Mouse (Mus musculus) embryonic facial prominence, embryonic 14.5 days (tissue): Measurements from ENCODE around the gene Tekt4. TPM values are rescaled to one million over a fixed set of nuclear protein-coding genes. Genes with fewer than 3 reads are reported as not detected.

ENCODE experiments used
- ATAC-seq: fragments of 200-750 bp; cut with Nextera tagmentation; 2 replicates; pipeline ENCODE4 v1.8.0; 2017; ENCODE audit warnings: low read depth, moderate number of reproducible peaks, moderate TSS enrichment
- DNase-seq: peaks from one replicate; pipeline ENCODE4 v3.0.0-alpha.2; 2015; ENCODE audit warnings: low spot score
- H3K27ac ChIP-seq: fragments of 300-500 bp; sonication (generic); replicated peaks from 2 replicates; pipeline ENCODE4 v1.5.1; 2014; ENCODE audit warnings: low read depth, mild to moderate bottlenecking, low read length, moderate library complexity
- H3K27me3 ChIP-seq: fragments of 300-500 bp; sonication (generic); replicated peaks from 2 replicates; pipeline ENCODE4 v1.6.1; 2014; ENCODE audit warnings: low read length; ENCODE audit not compliant: control insufficient read depth, insufficient read depth
- H3K36me3 ChIP-seq: fragments of 300-500 bp; sonication (generic); 2 replicates; pipeline ENCODE4 v1.6.1; 2014; ENCODE audit warnings: low read length, mixed read lengths; ENCODE audit not compliant: control insufficient read depth, insufficient read depth
- H3K4me1 ChIP-seq: fragments of 300-500 bp; sonication (generic); 2 replicates; pipeline ENCODE4 v1.6.1; 2014; ENCODE audit warnings: antibody characterized with exemption, low read length; ENCODE audit not compliant: control insufficient read depth, insufficient read depth
- H3K4me2 ChIP-seq: fragments of 300-500 bp; sonication (generic); 2 replicates; pipeline ENCODE4 v1.6.1; 2014; ENCODE audit warnings: low read depth, mild to moderate bottlenecking, low read length, moderate library complexity, mixed read lengths
- H3K4me3 ChIP-seq: fragments of 300-500 bp; sonication (generic); 2 replicates; pipeline ENCODE4 v1.5.1; 2014; ENCODE audit warnings: low read depth, mild to moderate bottlenecking, low read length
- H3K9ac ChIP-seq: fragments of 300-500 bp; sonication (generic); 2 replicates; pipeline ENCODE4 v1.6.1; 2014; ENCODE audit warnings: low read depth, mild to moderate bottlenecking, low read length, moderate library complexity, mixed read lengths
- H3K9me3 ChIP-seq: fragments of 300-500 bp; sonication (generic); 2 replicates; pipeline ENCODE4 v1.6.1; 2016; ENCODE audit warnings: low read length; ENCODE audit not compliant: control insufficient read depth
- WGBS: fragments of 180-500 bp; shearing (Covaris S2); extraction: QIAGEN DNeasy Blood & Tissue Kit; methylation state at CpG from one replicate; pipeline ENCODE4 v1.1.7; 2014; 5-methylcytosine and 5-hydroxymethylcytosine counted together
- polyA plus RNA-seq: library from polyadenylated mRNA; unstranded; fragments of >200 nt; fragmentation: Nextera tagmentation; extraction: Ambion mirVana; gene quantifications from 2 replicates; pipeline ENCODE4 v1.2.1, GENCODE M21; 2014

The Tekt4 gene
- polyA plus RNA-seq, 1 experiment from 2014 or later, result 3.0 TPM

DNA sequence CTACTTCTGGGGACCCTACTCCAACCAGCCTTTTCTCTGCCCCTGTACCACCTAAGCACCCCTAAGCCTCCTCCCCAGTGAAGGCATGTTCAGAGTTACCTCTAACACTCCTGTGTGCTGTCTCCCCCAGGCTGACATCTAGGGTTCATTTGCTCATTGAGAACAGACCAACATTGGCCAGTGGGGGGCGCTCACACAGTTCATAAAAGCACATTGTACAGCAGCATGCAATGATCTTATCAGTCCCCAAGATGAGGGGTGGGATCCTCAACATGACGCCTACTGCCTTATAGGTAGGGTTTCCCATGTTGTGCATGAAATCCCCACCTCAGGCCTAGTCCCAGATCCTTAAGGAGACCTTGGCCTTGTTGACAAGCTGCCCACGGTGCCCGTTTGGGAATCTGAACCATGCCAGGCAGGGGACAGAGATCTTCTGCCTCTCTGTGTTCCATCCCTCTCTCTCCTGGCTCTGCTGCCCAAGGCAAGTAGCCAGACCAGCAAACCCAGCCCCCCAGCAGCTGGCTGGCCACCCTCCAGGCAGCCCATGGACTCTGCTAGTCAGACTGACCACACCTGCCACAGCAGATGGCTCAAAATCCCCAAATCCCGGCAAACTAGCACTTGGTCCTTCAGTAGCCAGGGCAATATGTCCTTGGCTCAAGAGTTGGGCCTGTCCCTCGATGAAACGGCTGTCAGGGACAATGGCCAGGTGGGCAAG is 54.6 kb downstream of the Tekt4 start:
- peak; percentile 67 for DNase-seq
- 49% methylated on average over 7 of the region's 7 CpGs for WGBS
- H3K27ac ChIP-seq, result no peak overlapping the region
- no peaks in the 10 kb centered on the region for H3K9me3 ChIP-seq
- no peaks in the 10 kb centered on the region for H3K36me3 ChIP-seq
- no peak overlapping the region for H3K9ac ChIP-seq
- no peaks in the 10 kb centered on the region for H3K27me3 ChIP-seq
- ATAC-seq, result no peak
- H3K4me3 ChIP-seq, result no peak overlapping the region
- no peak overlapping the region for H3K4me2 ChIP-seq
- H3K4me1 ChIP-seq, result no peaks in the 10 kb centered on the region

DNA sequence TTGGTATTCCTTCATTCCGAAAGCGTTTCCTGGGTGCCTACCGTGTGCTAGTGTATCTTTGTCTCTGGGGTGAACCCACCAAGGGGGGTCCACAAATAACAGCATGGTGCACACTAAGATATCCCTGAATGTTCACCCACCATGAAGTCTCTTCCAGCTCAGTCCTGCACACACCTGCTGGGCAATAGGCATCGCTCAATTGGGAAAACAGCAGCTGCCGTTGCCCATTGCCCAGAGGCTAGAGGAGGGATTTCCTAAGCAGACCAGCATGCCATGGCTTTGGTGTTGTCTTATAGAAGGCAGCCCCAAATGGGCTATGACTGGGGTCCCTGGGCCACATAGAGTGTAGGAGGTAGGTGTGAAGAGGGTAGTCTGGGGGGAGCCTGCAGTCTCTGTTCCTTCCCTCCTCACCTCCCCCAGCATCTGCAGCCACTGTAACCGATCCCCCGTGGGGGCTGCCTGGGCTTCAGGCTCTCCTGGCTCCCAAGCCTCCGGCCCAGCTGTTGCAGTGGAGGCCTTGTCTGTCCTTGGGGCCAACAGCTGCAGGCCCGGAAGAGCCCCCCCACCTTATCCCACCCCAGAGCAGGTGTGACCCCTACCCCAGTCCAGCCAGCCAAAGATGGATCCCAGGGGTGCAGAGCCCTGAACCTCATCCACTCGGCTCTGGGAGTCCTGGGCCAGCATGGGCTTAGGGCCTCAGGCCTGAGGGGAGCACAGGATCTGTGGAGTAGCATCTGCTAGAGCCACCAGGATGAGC is 55.8 kb downstream of the Tekt4 start:
- H3K4me3 ChIP-seq, result no peak overlapping the region
- no peaks in the 10 kb centered on the region for H3K36me3 ChIP-seq
- H3K27ac ChIP-seq, result no peak overlapping the region
- peak; percentile 60 for ATAC-seq
- no peaks in the 10 kb centered on the region for H3K9me3 ChIP-seq
- 70% methylated on average over 10 of the region's 10 CpGs for WGBS
- H3K9ac ChIP-seq, result no peak overlapping the region
- H3K4me1 ChIP-seq, result no peaks in the 10 kb centered on the region
- H3K4me2 ChIP-seq, result no peak overlapping the region
- H3K27me3 ChIP-seq, result no peaks in the 10 kb centered on the region
- DNase-seq, result peak; percentile 69

DNA sequence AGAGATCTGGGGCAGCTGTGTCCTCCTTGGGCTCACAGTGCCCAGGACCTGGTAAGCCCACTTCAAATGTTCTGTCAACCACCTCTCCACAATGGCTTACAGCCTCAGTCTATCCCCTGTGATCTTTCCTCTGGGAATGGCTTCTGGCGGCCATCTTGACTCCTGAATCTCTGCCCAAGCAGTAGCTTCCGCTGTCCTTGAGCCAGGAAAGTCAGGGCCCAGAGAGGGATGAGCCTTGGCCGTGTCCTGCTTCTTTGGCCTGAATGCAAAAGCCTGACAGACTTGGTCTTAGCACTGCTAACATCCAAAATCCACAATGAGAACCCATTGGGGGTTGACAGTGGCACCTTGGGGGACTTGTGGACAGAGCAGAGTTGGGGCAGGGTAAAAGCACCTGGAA is 57.5 kb downstream of the Tekt4 start:
- Histone ChIP-seq H3K4me1 (no peaks in the 10 kb centered on the region), H3K27me3 (no peaks in the 10 kb centered on the region), H3K4me2 (no peak overlapping the region), H3K36me3 (no peaks in the 10 kb centered on the region), H3K27ac (no peak overlapping the region), H3K9ac (no peak overlapping the region), H3K4me3 (no peak overlapping the region), H3K9me3 (no peaks in the 10 kb centered on the region)
- DNase-seq (no peak), ATAC-seq (no peak)
- WGBS, result 81% methylated on average over 3 of the region's 3 CpGs

GRCm38 (mm10) chr17:25514055-25514454 is 59.6 kb downstream of the Tekt4 start:
- H3K4me3 ChIP-seq, result no peak overlapping the region
- H3K36me3 ChIP-seq, result no peaks in the 10 kb centered on the region
- no peak overlapping the region for H3K9ac ChIP-seq
- WGBS, result 92% methylated on average over 2 of the region's 2 CpGs
- H3K4me1 ChIP-seq, result no peaks in the 10 kb centered on the region
- no peaks in the 10 kb centered on the region for H3K27me3 ChIP-seq
- no peak overlapping the region for H3K4me2 ChIP-seq
- no peak for ATAC-seq
- H3K9me3 ChIP-seq, result no peaks in the 10 kb centered on the region
- no peak overlapping the region for H3K27ac ChIP-seq
- DNase-seq, result no peak

DNA sequence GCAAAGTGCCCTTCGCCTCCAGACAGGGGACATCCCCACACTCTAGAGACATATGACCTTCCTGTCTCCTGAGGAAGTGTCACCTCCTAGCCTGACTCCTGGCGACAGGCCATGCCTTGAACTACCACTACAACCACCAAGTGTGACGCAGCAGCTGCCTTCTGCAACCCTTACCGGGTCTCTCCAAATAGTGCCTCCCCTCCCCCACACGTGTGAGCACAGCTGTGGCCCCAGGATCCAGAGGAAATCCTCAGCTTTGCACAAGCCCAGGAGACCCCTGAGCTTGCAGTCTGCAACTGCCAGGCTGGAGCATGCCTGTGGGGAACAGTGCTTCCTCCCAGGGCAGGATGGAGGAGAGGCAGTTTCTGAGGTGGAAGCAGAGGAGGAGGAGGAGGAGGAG is 61.9 kb downstream of the Tekt4 start:
- DNase-seq (peak; percentile 69), ATAC-seq (no peak)
- Histone ChIP-seq H3K9ac (no peak overlapping the region), H3K27ac (no peak overlapping the region), H3K9me3 (no peaks in the 10 kb centered on the region), H3K4me3 (no peak overlapping the region), H3K36me3 (no peaks in the 10 kb centered on the region), H3K4me1 (peaks cover 16% of the 10 kb centered on the region), H3K4me2 (no peak overlapping the region), H3K27me3 (no peaks in the 10 kb centered on the region)
- WGBS, result 37% methylated on average over 5 of the region's 5 CpGs

DNA sequence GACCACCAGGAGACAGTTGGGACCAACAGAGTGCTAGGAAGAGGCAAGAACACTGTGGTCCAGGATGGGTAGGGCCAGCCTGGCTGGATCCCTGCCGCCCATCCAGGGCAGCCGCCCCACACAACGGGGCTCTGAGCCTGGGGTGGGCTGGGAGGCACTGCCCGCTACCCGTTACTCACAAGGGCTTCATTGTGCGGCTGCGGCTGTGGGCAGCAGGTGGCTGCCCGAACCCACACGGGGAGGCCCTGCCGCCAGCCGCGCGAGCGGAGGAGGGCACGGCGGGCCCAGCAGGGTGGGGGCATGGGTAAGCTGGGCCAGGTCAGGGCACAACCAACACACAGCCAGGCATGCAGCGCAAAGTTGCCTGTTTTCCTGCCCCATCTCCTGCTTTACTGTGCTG is 63.7 kb downstream of the Tekt4 start:
- Histone ChIP-seq H3K9ac (no peak overlapping the region), H3K27ac (no peak overlapping the region), H3K4me3 (no peak overlapping the region), H3K36me3 (no peaks in the 10 kb centered on the region), H3K4me2 (no peak overlapping the region), H3K4me1 (peaks cover 16% of the 10 kb centered on the region), H3K9me3 (no peaks in the 10 kb centered on the region), H3K27me3 (no peaks in the 10 kb centered on the region)
- ATAC-seq (no peak), DNase-seq (no peak)
- WGBS, result 74% methylated on average over 13 of the region's 17 CpGs

- Histone ChIP-seq H3K27me3 (no peaks in the 10 kb centered on the region), H3K9ac (no peak overlapping the region), H3K4me1 (peaks cover 16% of the 10 kb centered on the region), H3K4me2 (no peak overlapping the region), H3K27ac (no peak overlapping the region; the same call in 1 of the 2 replicates), H3K9me3 (no peaks in the 10 kb centered on the region), H3K36me3 (no peaks in the 10 kb centered on the region), H3K4me3 (no peak overlapping the region)
- WGBS, result 88% methylated on average over 1 of the region's 5 CpGs
- no peak for DNase-seq
- ATAC-seq, result no peak
Measured at GRCm38 (mm10) chr17:25519511-25519910, 65.1 kb downstream of the Tekt4 start.

- H3K27me3 ChIP-seq, result no peaks in the 10 kb centered on the region
- H3K4me3 ChIP-seq, result no peak overlapping the region
- H3K36me3 ChIP-seq, result no peaks in the 10 kb centered on the region
- no peaks in the 10 kb centered on the region for H3K9me3 ChIP-seq
- peaks cover 16% of the 10 kb centered on the region for H3K4me1 ChIP-seq
- ATAC-seq (peak; percentile 60), DNase-seq (peak; percentile 69)
- WGBS, result 26% methylated on average over 7 of the region's 9 CpGs
- H3K9ac ChIP-seq, result no peak overlapping the region
- H3K4me2 ChIP-seq, result no peak overlapping the region
- H3K27ac ChIP-seq, result no peak overlapping the region; the same call in 1 of the 2 replicates
Measured at GRCm38 (mm10) chr17:25520492-25520891, 66.1 kb downstream of the Tekt4 start.
